Mouse (Mus musculus) left cerebral cortex, postnatal 4 days (tissue): ENCODE data around the gene Cldn19. TPM values are rescaled to one million over a fixed set of nuclear protein-coding genes. Genes with fewer than 3 reads are reported as not detected.

ENCODE experiments used
- DNase-seq: peaks from one replicate; pipeline ENCODE4 v3.0.0-alpha.2; 2022
- intact Hi-C: fragments of 180-260 bp; cut with DNase I; formaldehyde crosslinking; loops from one replicate; pipeline ENCODE4 v1.15.1; 2025
- total RNA-seq, 2 experiments: library from RNA; stranded (reverse); gene quantifications; 2 replicates each; pipeline ENCODE4 v1.2.3; 2021

Cldn19 gene
- total RNA-seq: under 1 TPM; 0.12 to 0.14 TPM

DNA sequence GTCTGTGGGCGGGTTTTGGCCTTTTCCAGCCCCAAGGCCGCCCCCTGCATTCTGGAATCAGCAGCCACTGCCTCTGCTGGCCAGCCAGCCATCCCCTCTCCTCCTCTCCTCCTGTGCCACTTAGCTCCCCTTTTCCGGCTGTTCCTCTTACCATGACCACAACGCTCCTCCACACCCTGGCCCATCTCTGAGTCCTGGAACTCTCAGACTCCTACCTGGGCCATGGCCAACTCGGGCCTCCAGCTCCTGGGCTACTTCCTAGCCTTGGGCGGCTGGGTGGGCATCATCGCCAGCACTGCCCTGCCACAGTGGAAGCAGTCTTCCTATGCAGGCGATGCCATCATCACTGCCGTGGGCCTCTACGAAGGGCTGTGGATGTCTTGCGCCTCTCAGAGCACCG lies at the start of gene Cldn19:
Gene Cldn19 (plus strand): TSS at position 64 of the 400 bp plus-strand sequence.
- intact Hi-C loops: no loop called here
- DNase-seq: peak; percentile 32

DNA sequence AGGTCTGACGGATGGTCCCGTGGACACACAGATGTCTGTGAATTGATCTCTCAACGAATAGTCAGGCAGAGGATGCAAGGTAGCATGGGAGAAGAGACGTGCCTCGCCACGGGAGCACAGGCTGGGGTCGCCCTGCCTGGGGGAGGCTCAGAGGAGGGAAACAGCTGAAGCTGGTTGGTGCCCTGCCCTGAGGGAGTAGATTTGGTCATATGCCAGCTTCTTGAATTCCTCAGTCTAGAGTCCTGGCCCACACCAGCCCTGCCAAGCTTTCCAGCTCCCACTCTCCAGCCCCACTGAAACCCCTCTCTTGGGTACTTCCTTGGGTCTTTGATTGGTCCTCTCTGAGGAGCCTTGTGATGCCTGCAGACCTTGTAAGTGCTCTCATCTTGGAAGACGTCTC lies 38.5 kb upstream of the Cldn19 start:
- intact Hi-C loops: no loop called here
- no peak for DNase-seq

- intact Hi-C loops: no loop called here
- no peak for DNase-seq
Observed at GRCm38 (mm10) chr4:119218169-119218568, 37.0 kb upstream of the Cldn19 start, which contains the start of gene Tmem269. Gene Tmem269 (minus strand): TSS chr4:119218217.

DNA sequence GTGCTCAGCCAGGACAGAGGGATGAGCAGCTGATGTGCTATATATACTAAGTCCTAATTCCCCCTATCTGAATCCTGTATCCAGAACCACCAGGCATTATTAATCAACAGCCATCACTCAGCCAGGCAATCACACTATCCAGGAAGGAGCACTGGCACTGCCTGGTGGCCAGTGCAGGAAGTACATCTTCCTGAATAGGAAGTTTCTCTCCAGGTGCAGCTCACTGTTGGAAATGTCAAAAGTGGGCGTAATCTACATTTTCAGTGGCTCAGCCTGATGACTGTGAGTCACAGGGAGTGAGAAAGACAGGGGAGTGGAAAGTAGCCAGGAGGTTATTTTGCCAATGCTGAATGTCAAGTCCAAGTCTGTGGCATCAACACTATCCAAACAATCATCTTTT lies 31.5 kb upstream of the Cldn19 start:
- DNase-seq: no peak
- intact Hi-C loops: no loop called here

DNA sequence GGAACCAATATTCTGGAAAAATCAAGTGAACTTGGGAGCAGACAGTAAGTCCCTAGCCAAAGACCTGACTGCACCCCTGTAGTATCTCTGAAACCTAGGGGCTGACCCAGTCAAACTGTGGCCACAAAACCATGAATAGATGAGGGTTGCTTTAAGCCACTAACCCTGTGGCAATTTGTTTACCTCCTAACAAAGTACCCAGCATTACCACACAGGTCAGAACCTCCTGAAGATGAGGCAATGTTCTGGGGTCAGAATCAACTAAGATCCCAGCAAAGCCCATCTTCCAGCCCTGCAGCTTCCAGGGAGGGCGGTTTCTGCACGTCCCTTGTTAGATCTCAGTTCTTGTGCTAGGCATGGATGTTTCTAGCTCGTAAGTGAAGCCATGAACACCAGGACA lies 30.7 kb upstream of the Cldn19 start:
- intact Hi-C loops: no loop called here
- DNase-seq: no peak

GRCm38 (mm10) chr4:119225719-119226118 lies 29.5 kb upstream of the Cldn19 start:
- DNase-seq: no peak
- intact Hi-C loops: no loop called here

DNA sequence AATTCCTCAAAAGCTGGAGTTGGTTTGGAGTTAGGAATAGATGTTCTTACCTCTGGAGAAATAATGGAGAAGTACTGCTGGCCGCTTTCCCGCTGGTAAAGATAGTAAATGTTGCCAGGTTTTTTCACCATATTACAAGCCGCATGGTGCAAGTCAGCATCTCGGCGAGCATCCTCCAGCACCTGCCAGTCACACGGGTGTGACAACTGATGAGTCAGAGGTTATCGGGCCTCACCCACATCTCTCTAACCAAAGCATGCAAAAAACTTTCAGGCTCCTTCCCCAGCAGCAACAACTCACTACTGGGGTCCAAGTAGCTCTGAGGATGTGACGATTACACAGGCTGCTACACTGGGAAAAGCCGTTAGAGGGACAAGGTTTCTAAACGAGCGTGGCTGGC lies 28.5 kb upstream of the Cldn19 start:
- intact Hi-C loops: no loop called here
- DNase-seq: no peak

GRCm38 (mm10) chr4:119232410-119233255 lies 22.6 kb upstream of the Cldn19 start, which contains the start of the genes AU022252 and P3h1:
Gene AU022252 (minus strand): TSS chr4:119232712.
Gene P3h1 (plus strand): TSS chr4:119232915.
- intact Hi-C loops: no loop called here
- DNase-seq: peak; percentile 98

DNA sequence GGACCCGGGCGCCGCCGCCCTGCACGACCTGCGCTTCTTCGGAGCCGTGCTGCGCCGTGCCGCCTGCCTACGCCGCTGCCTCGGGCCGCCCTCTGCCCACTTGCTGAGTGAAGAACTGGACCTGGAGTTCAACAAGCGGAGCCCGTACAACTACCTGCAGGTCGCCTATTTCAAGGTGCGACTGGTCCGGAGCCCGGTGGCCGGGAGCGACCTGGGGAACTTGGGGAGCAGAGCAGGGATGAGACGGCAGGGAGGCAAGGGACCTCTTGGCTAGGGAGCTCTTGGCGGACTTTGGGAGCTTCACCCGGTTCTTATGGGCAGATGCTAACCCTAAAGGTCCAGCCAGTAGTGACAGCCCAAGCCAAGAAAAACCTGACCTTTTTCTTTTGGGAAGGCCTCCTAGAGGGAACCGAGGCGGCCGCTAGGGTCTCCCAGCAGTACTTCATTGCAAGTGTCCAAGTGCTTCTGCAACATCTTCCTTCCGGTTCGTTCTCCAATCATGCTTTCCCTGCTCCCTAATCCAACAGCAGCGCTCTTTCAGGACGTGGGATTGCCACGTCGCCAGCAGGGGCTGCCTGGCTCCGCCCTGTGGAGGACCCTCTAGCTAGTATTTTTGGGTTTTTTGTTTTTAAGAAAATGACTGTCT lies 21.8 kb upstream of the Cldn19 start:
- intact Hi-C loops: no loop called here

GRCm38 (mm10) chr4:119234348-119234747 lies 20.9 kb upstream of the Cldn19 start:
- intact Hi-C loops: no loop called here
- DNase-seq: no peak

More for the DNA sequence above, 21.8 kb upstream of the Cldn19 start:
- DNase-seq: peak; percentile 48

DNA sequence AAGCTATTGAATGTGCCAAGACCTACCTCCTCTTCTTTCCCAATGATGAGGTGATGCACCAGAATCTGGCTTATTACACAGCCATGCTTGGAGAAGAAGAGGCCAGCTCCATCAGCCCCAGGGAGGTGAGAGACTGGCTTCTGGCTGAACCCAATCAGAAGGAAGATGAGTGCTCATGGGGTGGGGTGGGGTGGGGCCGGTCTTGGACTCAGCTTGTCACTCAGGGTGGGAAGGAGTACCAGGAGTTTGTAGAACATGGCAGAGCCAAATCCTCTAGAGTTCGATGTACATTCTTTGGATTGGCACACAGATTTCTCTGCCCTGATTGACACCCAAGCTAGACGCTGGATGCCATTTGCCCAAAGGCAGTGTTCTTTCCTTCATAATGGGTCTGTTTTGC lies 16.6 kb upstream of the Cldn19 start:
- intact Hi-C loops: no loop called here
- DNase-seq: no peak

DNA sequence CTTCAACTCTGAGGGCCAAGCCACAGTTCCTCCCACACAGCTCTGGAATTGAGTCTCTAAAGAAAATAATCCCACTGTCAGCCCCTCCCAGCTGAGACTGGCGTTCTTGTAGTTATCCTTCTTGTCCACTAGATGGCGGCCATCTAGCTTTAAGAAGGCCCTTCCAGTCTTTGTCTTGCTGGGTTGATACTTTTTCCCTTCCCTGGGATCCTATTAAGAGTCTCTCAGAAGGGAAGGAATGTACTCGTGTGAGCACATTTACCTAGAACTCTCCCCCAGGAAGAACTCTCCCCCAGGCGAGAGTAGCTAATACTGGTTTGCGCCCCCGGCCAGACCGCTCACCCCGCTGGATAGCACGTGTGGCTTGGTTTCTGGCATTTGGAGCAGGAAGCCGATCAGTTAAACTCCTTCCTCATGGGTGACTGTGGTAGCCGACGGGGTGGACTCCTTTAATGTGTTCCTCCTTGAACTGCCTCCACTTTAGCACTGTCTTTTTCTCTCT lies 16.0 kb upstream of the Cldn19 start:
- no peak for DNase-seq
- intact Hi-C loops: no loop called here

DNA sequence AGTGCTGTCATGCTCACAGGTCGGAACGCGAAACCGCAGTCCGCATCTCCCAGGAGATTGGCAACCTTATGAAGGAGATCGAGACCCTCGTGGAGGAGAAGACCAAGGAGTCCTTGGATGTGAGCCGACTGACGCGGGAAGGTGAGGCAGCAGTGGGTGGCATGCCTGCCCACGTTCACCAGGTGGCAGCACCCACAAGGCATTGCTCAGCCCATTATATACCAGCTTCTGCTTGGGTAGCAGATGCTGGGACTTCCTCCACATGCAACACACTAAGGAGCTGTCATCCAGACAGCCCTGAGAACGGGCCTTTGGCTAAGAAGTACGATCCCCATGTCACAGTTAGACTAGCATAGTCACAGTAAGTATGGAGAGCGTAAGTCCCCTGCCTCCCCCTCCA lies 13.6 kb upstream of the Cldn19 start:
- DNase-seq: peak; percentile 51
- intact Hi-C loops: no loop called here

GRCm38 (mm10) chr4:119242571-119242970 lies 12.6 kb upstream of the Cldn19 start:
- no peak for DNase-seq
- intact Hi-C loops: no loop called here

- no peak for DNase-seq
- intact Hi-C loops: no loop called here
Observed at GRCm38 (mm10) chr4:119244468-119245240, 10.6 kb upstream of the Cldn19 start.

DNA sequence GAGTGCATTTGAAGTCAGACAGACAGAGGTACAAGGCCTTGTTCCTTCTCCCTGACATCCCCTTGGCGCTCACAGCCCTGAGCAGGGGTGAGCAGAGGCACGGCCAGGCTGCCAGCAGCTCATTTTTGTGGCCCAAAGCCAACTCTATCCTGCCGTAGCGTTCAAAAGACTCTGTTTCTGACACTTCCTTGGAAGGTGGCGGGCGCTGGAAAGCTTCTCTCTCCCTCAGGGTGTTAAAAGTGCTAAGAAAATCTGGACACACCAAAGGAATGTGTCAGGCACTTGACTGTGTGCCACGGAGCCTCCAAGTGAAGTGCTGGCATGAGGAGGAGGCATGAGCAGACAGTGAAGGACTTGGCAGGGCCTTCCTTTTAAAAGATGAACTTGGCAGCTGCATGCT lies 9.7 kb upstream of the Cldn19 start:
- intact Hi-C loops: no loop called here
- DNase-seq: peak; percentile 63

DNA sequence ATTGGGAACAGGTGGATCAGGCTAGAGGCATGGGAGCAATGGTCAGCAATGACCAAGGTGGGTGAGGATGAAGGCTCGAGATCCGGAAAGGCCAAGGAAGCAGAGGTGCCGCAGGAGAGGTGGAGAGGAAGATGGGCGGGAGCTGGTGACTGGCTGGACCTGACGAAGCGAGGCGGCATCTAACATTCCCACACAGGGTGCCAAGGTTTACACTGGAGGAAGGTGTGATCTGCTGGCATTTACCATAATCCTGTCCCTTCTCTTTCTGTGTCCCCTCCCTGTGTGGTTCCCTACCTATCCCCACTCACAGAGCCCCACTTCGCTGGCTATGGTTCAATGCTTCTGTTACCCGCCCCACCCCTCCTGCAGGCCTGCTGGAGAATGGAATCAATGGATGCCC lies 9.3 kb upstream of the Cldn19 start:
- intact Hi-C loops: no loop called here

DNA sequence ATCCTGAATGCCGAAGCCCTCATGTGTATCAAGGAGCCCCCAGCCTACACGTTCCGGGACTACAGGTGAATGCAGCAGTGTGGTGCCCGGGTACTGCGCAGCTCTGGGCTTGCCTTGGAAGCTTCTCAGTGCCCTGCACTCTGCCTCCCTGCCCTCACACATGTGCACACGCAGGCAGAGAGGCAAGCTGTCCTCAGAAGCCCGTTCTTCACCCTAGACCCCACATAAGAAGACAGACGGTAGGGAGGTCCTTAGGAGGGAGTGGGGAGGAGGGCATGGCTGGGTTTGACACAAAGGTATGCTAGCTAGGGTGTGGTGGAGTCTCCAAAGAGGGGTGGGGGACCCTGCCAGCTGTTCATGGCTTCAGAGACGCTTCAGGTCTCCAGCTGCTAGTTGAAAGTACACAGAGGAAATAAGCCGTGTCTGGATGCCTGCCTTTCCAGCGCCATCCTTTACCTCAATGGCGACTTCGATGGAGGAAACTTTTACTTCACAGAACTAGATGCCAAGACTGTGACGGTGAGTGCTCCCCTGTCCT lies 8.5 kb upstream of the Cldn19 start:
- intact Hi-C loops: no loop called here

More for the DNA sequence above, 9.3 kb upstream of the Cldn19 start:
- DNase-seq: no peak

DNA sequence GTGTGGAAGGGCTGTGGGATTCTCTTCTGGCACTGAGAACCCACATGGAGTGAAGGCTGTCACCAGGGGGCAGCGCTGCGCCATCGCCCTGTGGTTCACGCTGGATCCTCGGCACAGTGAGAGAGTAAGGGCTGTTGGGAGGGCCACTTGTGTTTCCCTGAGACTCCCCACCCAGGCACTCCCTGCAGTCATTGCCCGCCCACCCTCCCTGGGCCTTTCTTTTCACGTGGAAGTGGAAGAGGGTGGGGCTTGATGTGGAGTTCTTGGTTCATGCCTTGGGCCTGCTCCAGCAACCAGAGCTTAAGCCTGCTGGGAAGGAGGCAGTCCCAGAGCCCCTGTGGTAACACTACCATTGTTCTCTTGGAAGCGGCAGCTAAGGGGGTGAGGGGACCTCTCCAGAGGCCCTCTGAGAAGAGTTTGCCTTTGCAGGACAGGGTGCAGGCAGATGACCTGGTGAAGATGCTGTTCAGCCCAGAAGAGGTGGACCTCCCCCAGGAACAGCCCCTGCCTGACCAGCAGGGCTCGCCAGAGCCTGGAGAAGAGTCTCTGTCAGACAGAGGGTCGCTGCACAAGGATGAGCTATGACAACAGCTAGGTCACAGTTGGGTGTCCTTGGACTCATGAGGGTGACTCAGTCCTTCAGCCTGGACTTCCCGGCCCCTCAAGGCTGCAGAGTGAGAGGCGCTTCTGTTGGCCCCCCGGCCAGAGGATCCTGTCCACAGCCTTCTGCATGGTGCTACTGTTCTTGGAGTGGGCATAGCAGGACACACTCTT lies 7.6 kb upstream of the Cldn19 start:
- intact Hi-C loops: no loop called here
- peak; percentile 64 for DNase-seq

More for the DNA sequence above, 8.5 kb upstream of the Cldn19 start:
- DNase-seq: no peak

DNA sequence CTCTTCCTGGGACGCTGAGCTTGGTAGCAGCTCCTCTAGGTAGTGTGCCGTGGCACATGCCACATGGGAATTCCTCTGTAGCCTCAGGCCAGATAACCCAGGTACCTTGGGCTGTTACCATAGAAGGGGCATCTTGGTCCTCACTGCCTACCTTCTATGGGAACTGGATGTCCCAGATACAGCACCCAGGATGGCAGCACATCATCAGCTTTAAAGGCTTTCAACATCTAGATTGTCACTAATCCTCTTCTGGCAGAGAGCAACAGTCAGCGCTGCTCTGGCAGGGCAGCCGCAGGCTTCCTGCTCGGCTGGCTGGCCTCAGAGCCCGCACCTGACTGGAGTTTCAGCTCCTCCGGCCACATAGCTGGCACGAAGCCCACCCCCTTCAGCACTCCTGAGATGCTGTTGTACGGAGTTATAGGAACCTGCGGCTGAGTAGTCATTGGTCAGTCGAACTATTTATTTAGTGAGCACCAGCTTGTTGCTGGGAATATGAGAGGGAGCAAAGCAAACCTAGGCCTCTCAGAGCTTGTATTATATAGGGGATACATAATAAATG lies 6.7 kb upstream of the Cldn19 start:
- intact Hi-C loops: no loop called here

More for the DNA sequence above, 6.7 kb upstream of the Cldn19 start:
- peak; percentile 43 for DNase-seq
